Mouse (Mus musculus) gastrocnemius, adult 2 months (tissue): ENCODE data around the gene Glud1. TPM values are rescaled to one million over a fixed set of nuclear protein-coding genes. Genes with fewer than 3 reads are reported as not detected.

Experiments used
- DNase-seq: peaks from one replicate; pipeline ENCODE4 v3.0.0; 2022
- H3K27ac ChIP-seq: fragments of 200-600 bp; 2 replicates; pipeline ENCODE4 v1.8.1; 2022; ENCODE audit warnings: mild to moderate bottlenecking
- H3K4me3 ChIP-seq: fragments of 200-600 bp; 2 replicates; pipeline ENCODE4 v1.8.1; 2022; ENCODE audit warnings: mild to moderate bottlenecking, moderate library complexity
- CTCF ChIP-seq: fragments of 200-600 bp; IDR thresholded peaks from 2 replicates; pipeline ENCODE4 v1.8.1; 2022; ENCODE audit warnings: antibody characterized with exemption, mild to moderate bottlenecking, moderate library complexity
- intact Hi-C: fragments of 180-260 bp; cut with DNase I; formaldehyde crosslinking; loops from one replicate; pipeline ENCODE4 v1.15.1; 2025
- total RNA-seq, 2 experiments: library from RNA; stranded (reverse); gene quantifications; 2 replicates each; pipeline ENCODE4 v1.2.3; 2021

Glud1 gene
- total RNA-seq, 2 experiments from 2014 or later, result 112 to 139 TPM

GRCm38 (mm10) chr14:34345771-34346566 lies 35.4 kb downstream of the Glud1 start:
- H3K4me3 ChIP-seq, result no peak overlapping the region
- intact Hi-C loops, result no loop called here
- TF ChIP-seq CTCF, result peak; percentile 9; the same call in 1 of the 2 replicates
- no peak overlapping the region for H3K27ac ChIP-seq
- no peak for DNase-seq

GRCm38 (mm10) chr14:34347084-34347483 lies 36.6 kb downstream of the Glud1 start:
- H3K27ac ChIP-seq, result no peak overlapping the region
- no peak overlapping the region for H3K4me3 ChIP-seq
- TF ChIP-seq CTCF, result no peak
- intact Hi-C loops, result no loop called here
- DNase-seq, result no peak

GRCm38 (mm10) chr14:34348301-34348700 lies 37.8 kb downstream of the Glud1 start:
- intact Hi-C loops, result no loop called here
- Histone ChIP-seq H3K4me3 (no peak overlapping the region), H3K27ac (no peak overlapping the region)
- no peak for TF ChIP-seq CTCF
- DNase-seq, result no peak

- Histone ChIP-seq H3K4me3 (no peak overlapping the region), H3K27ac (no peak overlapping the region)
- intact Hi-C loops, result no loop called here
- DNase-seq, result peak; percentile 33
- no peak for TF ChIP-seq CTCF
These were observed 38.5 kb downstream of the Glud1 start for GRCm38 (mm10) chr14:34349007-34349406.

GRCm38 (mm10) chr14:34351660-34352059 lies 41.1 kb downstream of the Glud1 start:
- Histone ChIP-seq H3K27ac (no peak overlapping the region), H3K4me3 (no peak overlapping the region)
- no peak for TF ChIP-seq CTCF
- DNase-seq, result no peak
- intact Hi-C loops, result no loop called here

GRCm38 (mm10) chr14:34352523-34352922 lies 42.0 kb downstream of the Glud1 start:
- no peak for DNase-seq
- TF ChIP-seq CTCF, result no peak
- intact Hi-C loops, result no loop called here
- Histone ChIP-seq H3K27ac (no peak overlapping the region), H3K4me3 (no peak overlapping the region)

- Histone ChIP-seq H3K4me3 (no peak overlapping the region), H3K27ac (no peak overlapping the region)
- TF ChIP-seq CTCF, result no peak
- intact Hi-C loops, result no loop called here
- no peak for DNase-seq
These were observed 42.8 kb downstream of the Glud1 start for GRCm38 (mm10) chr14:34353326-34353725.

GRCm38 (mm10) chr14:34354456-34354855 lies 43.9 kb downstream of the Glud1 start:
- no peak for DNase-seq
- no peak overlapping the region for H3K27ac ChIP-seq
- TF ChIP-seq CTCF, result no peak
- intact Hi-C loops, result no loop called here
- no peak overlapping the region for H3K4me3 ChIP-seq

- Histone ChIP-seq H3K4me3 (no peak within 1 kb of the TSS), H3K27ac (no peak within 1 kb of the TSS)
- intact Hi-C loops, result no loop called here
- no peak for TF ChIP-seq CTCF
- DNase-seq, result no peak
These were observed 44.8 kb downstream of the Glud1 start, which contains the start of gene Fam25c for GRCm38 (mm10) chr14:34355301-34355700. Gene Fam25c, minus strand, starts transcription at chr14:34355433.

GRCm38 (mm10) chr14:34357671-34358455 lies 47.3 kb downstream of the Glud1 start:
- Histone ChIP-seq H3K4me3 (no peak overlapping the region), H3K27ac (peak overlapping the region; percentile 35)
- peak; percentile 46 for DNase-seq
- TF ChIP-seq CTCF, result no peak
- intact Hi-C loops, result no loop called here

GRCm38 (mm10) chr14:34359676-34360244 lies 49.2 kb downstream of the Glud1 start:
- intact Hi-C loops, result loop anchor here (5.0 to 10.0 kb wide), 2 partner anchors 47 to 275 kb away; partner anchors contain the start of genes Anxa8, Glud1 and Shld2
- no peak overlapping the region for H3K27ac ChIP-seq
- no peak overlapping the region for H3K4me3 ChIP-seq
- no peak for TF ChIP-seq CTCF
- no peak for DNase-seq

- no peak for DNase-seq
- Histone ChIP-seq H3K4me3 (no peak overlapping the region), H3K27ac (no peak overlapping the region)
- intact Hi-C loops, result loop anchor here (5.0 to 10.0 kb wide), 2 partner anchors 48 to 275 kb away; partner anchors contain the start of genes Anxa8, Glud1 and Shld2
- no peak for TF ChIP-seq CTCF
These were observed 49.7 kb downstream of the Glud1 start for GRCm38 (mm10) chr14:34360251-34360650.
